Mouse (Mus musculus) erythroblast, embryonic 14.5 days (primary cell): ENCODE results near the gene Pde3b.

ENCODE experiments used
- GATA1 ChIP-seq: IDR thresholded peaks from 2 replicates; pipeline ENCODE4 v1.6.1; 2012; ENCODE audit warnings: low read length, inconsistent platforms, mixed read lengths
- TAL1 ChIP-seq: IDR thresholded peaks from 3 replicates; pipeline ENCODE4 v1.6.1; 2012; ENCODE audit warnings: low read length, inconsistent platforms, mixed read lengths

- TF ChIP-seq GATA1 (no peak), TAL1 (no peak)
Measured at GRCm38 (mm10) chr7:114454858-114455257, 39.8 kb downstream of the Pde3b start.
